12 mouse cellular contexts compared by ENCODE assay signal in genomic region chr16:18175817-18176541, GRCm38 (mm10). TPM values are rescaled to one million over a fixed set of nuclear protein-coding genes. Genes with fewer than 3 reads are reported as not detected.
A peak's percentile ranks its signal among the peaks of the same experiment; 100 is the strongest.
DNase-seq lines count a peak whose midpoint lies in the region; ATAC-seq lines count a peak whose summit lies in the region.
"Had no signal": no experiment of that assay in that cellular context is flagged by ENCODE, and none has a peak within 500 bp of the region (broad histone marks: within the 10 kb centered on the region; RNA-seq: fewer than 3 reads in every experiment).

No protein-coding gene starts in this region.

- no peak overlapping the region for H3K4me3 ChIP-seq in embryonic facial prominence, embryonic 10.5 days
- H3K4me3 ChIP-seq: heart, embryonic 15.5 days; lung, embryonic 15.5 days had no signal

- 0 out of 2 replicates have a peak, but pooled peaks have one; percentile 20 for ATAC-seq in frontal cortex, adult (ENCODE audit: low TSS enrichment)
- ATAC-seq: inflammation-experienced regulatory T-cells, adult 6 months had no signal

- peaks cover 23% of the 10 kb centered on the region for H3K4me1 ChIP-seq in embryonic facial prominence, embryonic 10.5 days

- no peaks in the 10 kb centered on the region for H3K36me3 ChIP-seq in embryonic facial prominence, embryonic 10.5 days (replicated peaks)
- H3K36me3 ChIP-seq: heart, embryonic 15.5 days; lung, embryonic 15.5 days had no signal

- WGBS in embryonic facial prominence, embryonic 10.5 days, result 58% methylated on average over 6 of the region's 6 CpGs

- no peaks in the 10 kb centered on the region for H3K9me3 ChIP-seq in embryonic facial prominence, embryonic 10.5 days
- H3K9me3 ChIP-seq: heart, embryonic 15.5 days; lung, embryonic 15.5 days had no signal

- no peak for DNase-seq in frontal cortex, postnatal 14 days (ENCODE audit: low spot score in 2 of 2)
- DNase-seq in 416B (ENCODE audit: low read depth) (peak; percentile 81), liver (peak; percentile 49)
- no peak for DNase-seq in embryonic facial prominence, embryonic 10.5 days (ENCODE audit: low spot score)
- no peak for DNase-seq in urinary bladder, postnatal 10 days (ENCODE audit: low spot score)
- no peak for DNase-seq in ovary, postnatal 10 days (ENCODE audit: low spot score)
- DNase-seq in embryo, embryonic 9.5 days (ENCODE audit: extremely low spot score), result no peak

- H3K27ac ChIP-seq in embryonic facial prominence, embryonic 10.5 days (replicated peaks), result peak overlapping the region; percentile 44; the same call in 1 of the 2 replicates
- H3K27ac ChIP-seq: heart, embryonic 15.5 days; lung, embryonic 15.5 days had no signal

- H3K27me3 ChIP-seq in embryonic facial prominence, embryonic 10.5 days (replicated peaks; ENCODE audit: low read depth, poor library complexity, severe bottlenecking), result peaks cover 20% of the 10 kb centered on the region
- H3K27me3 ChIP-seq: lung, embryonic 15.5 days had no signal

RNA-seq across cellular contexts. Expression of gene Ccdc188, which starts 41.7 kb away (rescaled TPM):
- polyA plus RNA-seq in embryonic facial prominence, embryonic 10.5 days (2016; fragmentation: Nextera tagmentation; extraction: Ambion mirVana), result not detected in 2 replicates
- polyA plus RNA-seq: frontal cortex, adult 2 months; heart, embryonic 15.5 days; inflammation-experienced regulatory T-cells, adult 6 months; lung, embryonic 15.5 days had no signal

RNA-seq across cellular contexts. Expression of gene Rtn4r, which starts 48.5 kb away (rescaled TPM):
- 0.87 and 1.4 TPM in 2 replicates for polyA plus RNA-seq in embryonic facial prominence, embryonic 10.5 days (2016; fragmentation: Nextera tagmentation; extraction: Ambion mirVana)
- polyA plus RNA-seq: inflammation-experienced regulatory T-cells, adult 6 months had no signal

RNA-seq across cellular contexts. Expression of gene Zdhhc8, which starts 59.0 kb away (rescaled TPM):
- polyA plus RNA-seq in embryonic facial prominence, embryonic 10.5 days (2016; fragmentation: Nextera tagmentation; extraction: Ambion mirVana), result 15.5 and 17.9 TPM in 2 replicates

Comparison
In these comparisons a context has a peak if more than half of its experiments do, and no peak if none do; other contexts are left out.
1. DNase-seq: peak in 416B (single experiment) and liver (single experiment); none in frontal cortex, postnatal 14 days (0 of 2), embryonic facial prominence, embryonic 10.5 days (single experiment), urinary bladder, postnatal 10 days (single experiment), ovary, postnatal 10 days (single experiment) and embryo, embryonic 9.5 days (single experiment).